Mouse (Mus musculus) c-Kit-negative CD71-positive TER-119-positive erythroid progenitor cells, embryonic 14.5 days (primary cell): ENCODE data around the gene Rab30.

Experiments
- DNase-seq: peaks from one replicate; pipeline ENCODE4 v3.0.0-alpha.2; 2013; ENCODE audit warnings: low read depth, low spot score

Rab30 gene

GRCm38 (mm10) chr7:92799665-92800595 lies 58.5 kb downstream of the Rab30 start:
- DNase-seq, result no peak

- DNase-seq, result no peak
Measured at GRCm38 (mm10) chr7:92802158-92802557, 60.8 kb downstream of the Rab30 start.

- DNase-seq, result no peak
Measured at GRCm38 (mm10) chr7:92803191-92803590, 61.8 kb downstream of the Rab30 start.

GRCm38 (mm10) chr7:92804919-92805668 lies 63.7 kb downstream of the Rab30 start:
- DNase-seq, result no peak

GRCm38 (mm10) chr7:92806512-92807188 lies 65.2 kb downstream of the Rab30 start:
- DNase-seq, result no peak

GRCm38 (mm10) chr7:92807482-92807881 lies 66.1 kb downstream of the Rab30 start:
- DNase-seq, result no peak

GRCm38 (mm10) chr7:92811667-92812279 lies 70.4 kb downstream of the Rab30 start:
- DNase-seq, result no peak

- no peak for DNase-seq
Measured at GRCm38 (mm10) chr7:92817242-92817641, 75.8 kb downstream of the Rab30 start.

- DNase-seq, result no peak
Measured at GRCm38 (mm10) chr7:92817886-92818285, 76.5 kb downstream of the Rab30 start.

GRCm38 (mm10) chr7:92819656-92820055 lies 78.3 kb downstream of the Rab30 start:
- no peak for DNase-seq

- no peak for DNase-seq
Measured at GRCm38 (mm10) chr7:92820410-92820809, 79.0 kb downstream of the Rab30 start.

- no peak for DNase-seq
Measured at GRCm38 (mm10) chr7:92820941-92821465, 79.6 kb downstream of the Rab30 start.

- DNase-seq, result no peak
Measured at GRCm38 (mm10) chr7:92821871-92822270, 80.5 kb downstream of the Rab30 start.

- DNase-seq, result no peak
Measured at GRCm38 (mm10) chr7:92822409-92823101, 81.2 kb downstream of the Rab30 start.

- no peak for DNase-seq
Measured at GRCm38 (mm10) chr7:92826248-92826647, 84.8 kb downstream of the Rab30 start.

- DNase-seq, result no peak
Measured at GRCm38 (mm10) chr7:92827981-92828380, 86.6 kb downstream of the Rab30 start.

- no peak for DNase-seq
Measured at GRCm38 (mm10) chr7:92832395-92832794, 91.0 kb downstream of the Rab30 start.

GRCm38 (mm10) chr7:92834391-92834790 lies 93.0 kb downstream of the Rab30 start:
- no peak for DNase-seq

GRCm38 (mm10) chr7:92836447-92836846 lies 95.0 kb downstream of the Rab30 start:
- no peak for DNase-seq

GRCm38 (mm10) chr7:92837226-92837625 lies 95.8 kb downstream of the Rab30 start:
- no peak for DNase-seq

GRCm38 (mm10) chr7:92837907-92838306 lies 96.5 kb downstream of the Rab30 start:
- DNase-seq, result no peak
